Mouse (Mus musculus): ENCODE measurements at regions not wholly inside any gene's neighbourhood (a gene's known extent, or its start where the extent isn't known, plus 50 kb on each side); places are given as distances from the start of the nearest gene placed in this dataset.
"Not testable (repeated sequence)": the region's sequence is repeated elsewhere in the genome, so short reads cannot be mapped to it uniquely, and the experiment has no call there.

DNA sequence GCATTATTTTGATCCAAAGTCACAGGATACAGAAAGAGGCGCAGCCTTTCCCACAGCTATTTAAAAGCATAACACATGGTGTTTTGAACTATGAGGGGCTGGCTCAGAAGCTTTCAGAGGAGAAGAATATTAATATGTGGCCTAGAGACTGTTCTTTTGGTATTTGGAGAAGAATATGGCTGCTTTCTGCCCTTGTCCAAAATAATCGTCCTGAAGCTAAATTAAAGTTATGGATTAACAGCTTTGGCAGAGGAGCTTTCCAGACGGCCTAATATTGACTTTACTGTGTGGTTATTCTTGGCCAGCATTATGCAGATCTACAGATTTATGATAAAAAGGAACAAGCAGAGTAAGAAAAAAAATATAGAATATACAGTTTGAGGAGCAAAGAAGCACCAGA, 222.4 kb upstream of the Tmprss15 start:
- intact Hi-C loops (cut with DNase I): no loop called here

DNA sequence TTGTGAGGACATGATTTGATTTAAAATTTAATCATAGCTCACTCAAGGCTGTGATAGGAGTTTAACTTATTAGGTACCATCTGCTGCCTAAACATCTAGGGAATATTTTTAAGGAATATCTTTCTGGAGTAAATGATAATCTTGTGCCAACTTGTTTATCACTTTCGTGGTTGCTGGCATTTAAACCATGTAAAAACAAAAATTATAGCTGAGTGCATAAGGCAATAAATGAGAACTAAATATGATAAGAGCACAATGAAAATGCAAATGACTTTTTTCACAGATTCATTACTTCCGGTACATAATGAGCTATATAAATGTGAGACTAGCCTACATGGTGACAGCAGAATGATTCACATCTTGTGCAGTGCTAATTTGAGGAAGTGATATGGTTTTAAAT, 221.8 kb upstream of the Tmprss15 start:
- intact Hi-C loops (cut with DNase I): no loop called here

DNA sequence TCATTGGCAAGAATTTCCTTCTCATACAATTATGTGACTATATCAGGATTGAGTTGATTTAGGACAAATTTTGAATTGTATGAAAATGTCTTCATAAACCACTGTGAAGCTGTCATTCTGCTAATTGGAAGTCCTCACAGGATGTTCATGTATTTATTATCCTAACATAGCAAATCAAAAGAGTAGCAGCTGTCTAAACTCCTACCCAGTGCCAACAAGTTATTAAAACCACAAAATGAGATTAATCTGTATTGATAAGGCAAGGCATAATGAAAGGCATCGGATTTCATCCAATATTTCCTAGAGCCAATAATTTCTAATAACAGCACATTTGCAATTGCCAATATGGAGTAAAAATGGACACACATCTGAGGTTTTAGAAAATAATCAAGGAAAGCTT, 217.6 kb upstream of the Tmprss15 start:
- intact Hi-C loops (cut with DNase I): no loop called here

DNA sequence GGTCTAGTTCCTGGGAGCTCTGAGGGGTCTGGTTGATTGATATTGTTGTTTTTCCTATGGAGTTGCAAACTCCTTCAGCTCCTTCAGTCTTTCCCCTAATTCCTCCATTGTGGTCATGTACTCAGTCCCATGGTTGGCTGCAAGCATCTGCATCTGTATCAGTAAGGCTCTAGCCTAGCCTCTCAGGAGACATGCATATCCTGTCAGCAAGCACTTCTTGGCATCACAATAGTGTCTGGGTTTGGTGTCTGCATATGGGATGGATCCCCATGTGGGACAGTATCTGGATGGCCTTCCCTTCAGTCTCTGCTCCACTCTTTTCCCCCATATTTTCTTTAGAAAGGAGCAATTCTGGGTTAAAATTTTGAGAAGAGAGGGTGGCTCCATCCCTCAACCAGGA, 205.7 kb upstream of the Tmprss15 start:
- intact Hi-C loops (cut with DNase I): not testable (repeated sequence)

DNA sequence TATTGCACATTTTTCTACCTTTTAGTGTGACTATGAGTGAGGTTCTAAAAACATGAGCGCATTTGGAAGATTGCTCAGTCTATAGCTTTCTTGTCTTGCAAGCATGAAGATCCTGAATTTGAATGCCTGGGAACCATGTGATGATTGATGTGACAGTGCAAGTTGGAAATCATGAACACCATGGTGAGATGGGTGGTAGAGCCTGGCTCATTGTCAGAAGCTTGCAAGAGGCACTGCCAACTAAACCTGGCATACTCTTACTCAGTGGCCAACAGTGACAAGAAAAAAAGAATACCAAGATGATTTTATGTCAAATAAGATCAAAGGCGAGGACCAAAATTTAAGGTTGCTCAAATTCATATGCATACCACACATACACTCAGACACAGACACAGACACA, 188.1 kb upstream of the Tmprss15 start:
- intact Hi-C loops (cut with DNase I): no loop called here

DNA sequence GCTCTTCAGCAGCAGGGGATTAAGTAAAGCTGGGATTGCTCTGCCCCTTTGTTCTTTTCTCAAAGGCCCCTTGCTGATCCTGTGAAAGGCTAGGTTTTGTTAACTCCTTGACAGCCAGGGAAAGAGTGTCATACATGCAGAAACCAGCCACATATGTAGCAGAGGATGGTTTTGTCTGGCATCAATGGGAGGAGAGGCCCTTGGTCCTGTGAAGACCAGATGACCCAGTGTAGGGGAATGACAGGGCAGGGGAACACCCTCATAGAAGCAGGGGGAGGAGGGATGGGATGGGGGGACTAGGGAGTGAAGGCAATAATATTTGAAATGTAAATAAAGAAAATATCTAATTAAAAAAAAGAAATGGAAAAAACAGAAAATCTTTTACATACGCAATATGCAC, 165.6 kb upstream of the Tmprss15 start:
- intact Hi-C loops (cut with DNase I): no loop called here

DNA sequence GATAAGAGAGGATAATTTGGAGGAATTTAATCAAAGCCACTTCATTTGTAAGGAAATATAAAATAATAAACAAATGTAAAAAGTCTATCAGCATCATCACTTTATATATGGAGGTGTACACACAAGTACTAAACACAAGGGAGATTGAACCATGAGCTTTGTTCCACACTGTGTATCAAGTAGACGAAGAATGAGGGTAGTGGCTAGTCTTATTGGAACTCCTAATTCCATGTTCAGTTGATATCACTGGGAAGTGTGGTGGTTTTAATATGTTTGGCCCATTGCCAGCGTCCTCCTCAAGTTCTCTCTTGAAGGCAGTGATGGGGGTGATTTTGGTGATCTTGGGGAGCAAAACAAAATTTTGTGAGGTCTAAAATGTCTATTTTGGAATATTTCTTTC, 165.2 kb upstream of the Tmprss15 start:
- intact Hi-C loops (cut with DNase I): no loop called here

DNA sequence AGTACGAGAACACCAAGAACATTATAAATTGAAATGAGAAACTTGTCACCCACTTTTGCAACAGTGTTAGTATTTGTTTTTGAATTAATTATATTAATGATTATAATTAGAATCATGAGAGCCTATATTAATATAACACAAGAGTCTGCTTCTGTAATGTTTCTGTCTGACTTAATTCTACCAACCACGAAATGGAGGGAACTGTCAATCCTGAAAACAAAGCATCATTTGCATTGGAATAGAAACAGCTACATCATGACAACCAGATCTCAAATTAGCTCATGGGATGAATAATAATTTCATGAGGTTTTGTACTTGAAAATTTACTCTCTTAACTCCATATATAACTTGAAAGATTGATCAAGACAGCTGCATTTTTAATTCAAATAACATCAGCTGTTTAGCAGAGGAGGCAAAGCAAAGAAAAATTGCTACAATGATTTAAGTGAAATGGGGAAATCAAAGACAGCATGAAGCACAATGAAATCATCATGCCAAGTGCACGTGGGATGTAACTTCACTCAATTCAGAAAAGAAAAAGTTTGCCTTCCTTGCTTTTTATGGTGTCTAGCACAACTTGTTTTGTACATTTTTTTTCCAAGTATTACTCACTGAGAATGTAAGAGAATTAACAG, 150.1 kb upstream of the Tmprss15 start:
- intact Hi-C loops (cut with DNase I): no loop called here

DNA sequence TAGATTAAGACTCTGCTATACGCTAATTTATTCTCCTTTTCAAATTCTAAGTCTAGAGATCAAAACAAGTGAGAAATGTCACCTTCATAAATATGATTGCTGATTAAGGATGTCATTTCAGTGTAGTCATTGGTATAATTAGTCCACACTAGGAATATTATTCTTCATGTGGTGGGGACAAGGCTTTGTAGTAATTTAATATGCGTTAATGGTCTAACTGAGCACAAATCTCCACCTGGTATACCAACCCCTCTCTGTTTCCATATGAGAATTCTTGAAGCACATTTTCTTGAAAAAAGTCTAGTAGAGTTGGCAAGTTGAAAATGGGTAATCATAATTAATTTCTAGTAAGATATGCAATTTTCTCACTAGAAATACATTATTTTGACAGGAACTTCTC, 149.3 kb upstream of the Tmprss15 start:
- intact Hi-C loops (cut with DNase I): no loop called here

DNA sequence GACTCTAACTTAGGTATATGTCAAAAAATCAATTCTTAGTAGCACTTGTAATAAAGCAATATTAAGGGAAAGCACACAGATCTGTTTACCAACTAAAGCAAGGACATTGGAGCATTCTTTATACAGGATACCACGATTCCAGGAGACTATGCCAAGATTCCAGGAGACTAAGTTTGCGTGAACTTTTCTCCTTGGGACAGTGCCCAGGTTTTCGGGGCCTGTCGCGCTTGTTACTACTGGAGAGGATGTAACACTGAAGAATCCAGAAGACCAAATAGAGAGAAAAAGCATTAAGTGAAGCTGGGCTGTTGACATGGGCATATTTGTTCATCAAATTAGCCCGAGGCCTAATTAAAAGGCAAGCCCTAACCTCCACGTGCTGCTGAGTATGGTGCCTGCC, 100.3 kb upstream of the Tmprss15 start:
- intact Hi-C loops (cut with DNase I): no loop called here

DNA sequence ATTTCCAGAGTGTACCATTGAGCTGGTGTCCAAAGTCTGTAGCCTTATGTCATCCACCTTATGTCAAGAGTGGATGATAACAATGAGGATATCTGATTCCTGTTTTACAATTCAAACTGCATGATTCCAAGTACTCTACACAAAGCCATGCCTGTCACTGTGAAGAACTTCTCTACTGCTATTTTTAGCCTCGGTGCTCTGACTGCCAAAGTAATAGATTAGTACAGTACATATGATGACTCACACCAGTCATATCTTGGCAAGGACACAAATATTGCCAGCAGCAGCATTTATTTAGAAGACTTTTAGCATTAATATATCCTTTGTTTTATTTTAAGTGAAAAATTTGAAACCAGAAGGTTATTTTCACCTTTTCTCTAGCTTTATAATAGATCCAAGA, 95.6 kb upstream of the Tmprss15 start:
- intact Hi-C loops (cut with DNase I): no loop called here

DNA sequence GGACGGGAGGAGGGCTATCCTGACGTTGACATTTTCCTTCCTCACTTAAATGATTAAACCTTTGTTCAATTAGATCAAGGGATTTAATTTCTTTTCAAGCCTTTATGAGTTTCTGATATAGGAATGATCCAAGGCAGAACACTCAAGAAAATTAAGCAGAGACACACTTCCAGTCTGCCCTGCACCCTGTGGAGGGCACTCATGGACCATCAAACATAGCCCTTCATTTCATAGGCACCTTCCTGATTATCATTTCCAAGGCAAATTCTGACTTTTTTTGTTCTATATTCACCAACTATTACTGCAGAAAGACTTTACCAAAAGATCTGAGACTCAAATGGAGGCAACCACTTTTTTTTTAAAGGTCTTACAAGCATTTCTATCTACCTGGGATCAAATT, 91.6 kb upstream of the Tmprss15 start:
- intact Hi-C loops (cut with DNase I): no loop called here

DNA sequence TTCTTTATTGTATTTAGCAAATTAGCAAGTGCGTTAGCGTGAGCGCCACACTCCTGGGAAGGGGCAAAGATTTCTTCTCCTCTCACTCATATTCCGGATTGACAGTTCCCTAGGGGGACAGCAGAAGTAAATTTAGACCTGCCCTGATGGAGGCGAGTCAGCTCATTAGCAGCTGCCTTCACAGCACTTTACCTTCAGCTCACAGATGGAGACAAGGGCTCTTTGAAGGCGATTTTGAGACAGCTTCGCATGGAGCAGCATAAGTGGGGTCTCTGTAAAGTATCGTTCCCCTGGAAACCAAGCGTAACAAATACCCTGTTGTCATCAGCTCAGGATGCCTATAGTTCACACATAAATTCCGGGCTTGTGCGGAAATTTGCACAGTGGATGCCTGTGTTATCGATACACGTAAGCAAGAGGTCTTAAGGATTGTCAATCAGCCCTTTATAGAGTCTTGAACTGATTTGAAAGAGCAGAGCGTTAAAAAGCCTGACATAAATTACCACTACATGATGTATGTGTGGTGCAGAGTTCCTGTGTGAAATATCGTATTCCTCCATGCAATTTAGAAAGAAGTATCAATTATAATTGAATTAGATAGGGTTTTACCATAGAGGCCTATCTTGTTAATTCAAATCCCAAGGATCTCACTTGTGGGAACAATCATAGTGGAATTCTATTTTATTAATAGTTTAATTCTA, 86.6 kb upstream of the Tmprss15 start:
- intact Hi-C loops (cut with DNase I): no loop called here

DNA sequence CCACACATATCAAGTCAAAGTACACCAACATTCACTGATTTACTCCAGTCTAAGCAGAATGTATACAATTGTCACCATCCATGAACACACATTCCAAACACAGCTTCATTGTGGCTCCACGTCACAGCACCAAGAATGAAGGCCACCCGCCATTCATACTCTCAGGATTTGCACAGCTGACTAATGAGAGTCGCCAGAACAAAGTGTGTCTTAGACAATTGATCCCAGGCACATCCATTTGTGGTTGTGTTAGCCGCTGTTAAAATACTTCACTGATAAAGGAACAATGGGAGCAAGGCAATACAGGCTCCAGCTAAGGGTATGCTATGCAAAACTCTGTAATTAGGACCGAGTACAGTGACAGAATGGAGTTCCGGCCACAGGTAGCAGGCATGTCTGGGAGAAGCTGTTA, 85.9 kb upstream of the Tmprss15 start:
- intact Hi-C loops (cut with DNase I): no loop called here

DNA sequence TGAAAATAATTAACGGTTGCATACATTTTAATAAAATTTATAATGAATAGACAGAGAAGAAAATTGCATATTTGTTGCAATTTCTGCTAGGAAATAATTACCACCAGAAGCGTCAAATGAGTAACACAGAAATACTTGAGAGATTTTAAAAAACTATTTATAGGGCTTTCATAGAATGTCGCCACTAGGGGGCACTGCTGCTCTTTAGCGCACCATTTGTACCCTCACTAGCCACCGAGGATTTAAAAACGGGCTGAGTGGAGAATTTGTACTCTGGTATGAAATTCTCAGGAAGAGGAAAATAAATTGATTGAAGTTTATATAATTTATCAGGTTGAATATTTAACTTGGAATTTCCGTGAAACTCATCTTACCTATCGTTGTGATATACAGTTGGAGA, 77.3 kb upstream of the Tmprss15 start:
- intact Hi-C loops (cut with DNase I): loop anchor here (10.0 kb wide), 1 partner anchor 367 kb away; no protein-coding TSS in a partner anchor

DNA sequence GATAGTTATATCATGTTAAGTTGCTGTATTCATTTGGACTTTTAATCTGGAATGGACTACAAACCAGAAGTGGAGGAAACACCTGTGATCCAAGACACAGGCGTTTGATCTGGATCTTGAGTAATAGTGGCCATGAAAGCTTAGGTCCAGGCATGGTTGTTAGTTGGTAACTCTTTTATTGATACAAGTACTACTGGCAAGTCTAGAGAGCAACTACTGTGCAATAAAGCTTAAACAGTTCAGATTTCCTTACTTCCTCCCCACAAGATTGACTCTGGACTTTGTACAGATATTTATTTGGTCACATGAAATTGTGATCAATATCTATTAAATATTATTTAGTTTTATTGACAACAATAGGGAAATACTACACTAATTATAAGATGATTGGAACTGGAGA, 51.9 kb upstream of the Tmprss15 start:
- intact Hi-C loops (cut with DNase I): no loop called here
